Mouse (Mus musculus) kidney, adult 2 months (tissue): Measurements from ENCODE around the gene Pias4.

Source experiments
- CTCF ChIP-seq: fragments of 200-500 bp; conservative IDR thresholded peaks from 2 replicates; pipeline ENCODE4 v1.5.1; 2011; ENCODE audit warnings: low read depth, mild to moderate bottlenecking, control low read depth, low read length, moderate library complexity, mixed read lengths; ENCODE audit not compliant: insufficient read depth, insufficient read length
- POLR2A ChIP-seq: fragments of 200-500 bp; IDR thresholded peaks from one replicate; pipeline ENCODE4 v1.6.1; 2011; ENCODE audit warnings: low read depth, low read length, control low read depth

- TF ChIP-seq CTCF, result no peak
- TF ChIP-seq POLR2A, result no peak
Observed at GRCm38 (mm10) chr10:81177958-81178712, 10.4 kb upstream of the Pias4 start.
